Mouse (Mus musculus) C2C12 (cell line): ENCODE measurements around the gene Baiap2l2. TPM values are rescaled to one million over a fixed set of nuclear protein-coding genes. Genes with fewer than 3 reads are reported as not detected.

Experiments
- H3K27me3 ChIP-seq: one replicate; pipeline ENCODE4 v1.6.1; 2011; ENCODE audit not compliant: control insufficient read depth, insufficient read depth, insufficient read length
- H3K36me3 ChIP-seq: one replicate; pipeline ENCODE4 v1.6.1; 2011; ENCODE audit not compliant: control insufficient read depth, insufficient read depth
- H3K4me3 ChIP-seq: one replicate; pipeline ENCODE4 v1.5.1; 2011; ENCODE audit warnings: mild to moderate bottlenecking, control low read depth; ENCODE audit not compliant: poor library complexity, insufficient read depth, severe bottlenecking
- H3K79me2 ChIP-seq: one replicate; pipeline ENCODE4 v1.6.1; 2011; ENCODE audit not compliant: control insufficient read depth, insufficient read depth
- H3K79me3 ChIP-seq: one replicate; pipeline ENCODE4 v1.6.1; 2011; ENCODE audit warnings: low read depth, control low read depth
- H3ac ChIP-seq: one replicate; pipeline ENCODE3; 2011; ENCODE audit warnings: low read depth; ENCODE audit not compliant: control insufficient read depth, insufficient read length
- CEBPB ChIP-seq: IDR thresholded peaks from one replicate; pipeline ENCODE4 v1.6.1; 2011; ENCODE audit warnings: low read depth, mild to moderate bottlenecking, control low read depth, moderate library complexity
- CTCF ChIP-seq: IDR thresholded peaks from one replicate; pipeline ENCODE4 v1.5.1; 2011; ENCODE audit not compliant: control insufficient read depth, insufficient read depth, insufficient read length
- FOSL1 ChIP-seq: IDR thresholded peaks from one replicate; pipeline ENCODE4 v1.8.0; 2011; ENCODE audit warnings: mild to moderate bottlenecking, low read length; ENCODE audit not compliant: poor library complexity, insufficient read depth, severe bottlenecking
- MAX ChIP-seq: IDR thresholded peaks from one replicate; pipeline ENCODE4 v1.6.1; 2011; ENCODE audit warnings: mild to moderate bottlenecking, control low read depth
- MYOD1 ChIP-seq: IDR thresholded peaks from one replicate; pipeline ENCODE4 v1.6.1; 2011; ENCODE audit warnings: low read depth; ENCODE audit not compliant: control insufficient read depth, insufficient read length
- MYOG ChIP-seq: IDR thresholded peaks from one replicate; pipeline ENCODE4 v1.6.1; 2011; ENCODE audit not compliant: control insufficient read depth, insufficient read length; ENCODE audit errors: extremely low read depth
- USF1 ChIP-seq: IDR thresholded peaks from one replicate; pipeline ENCODE4 v1.6.1; 2011; ENCODE audit warnings: low read depth, mild to moderate bottlenecking, control low read depth, moderate library complexity
- polyA plus RNA-seq: library from polyadenylated mRNA; unstranded; fragments of >200 nt; fragmentation: generic; extraction: Trizol; gene quantifications from one replicate; pipeline ENCODE4 v1.2.1, GENCODE M21; 2012; ENCODE audit warnings: missing spikeins

Gene Baiap2l2
- polyA plus RNA-seq, 1 experiment = 1.2 TPM

GRCm38 (mm10) chr15:79270317-79271123, 14.8 kb downstream of the Baiap2l2 start:
- Histone ChIP-seq H3K79me3 (no peaks in the 10 kb centered on the region), H3K36me3 (no peaks in the 10 kb centered on the region), H3K4me3 (no peak overlapping the region), H3K79me2 (no peaks in the 10 kb centered on the region), H3ac (no peak overlapping the region), H3K27me3 (peaks cover 53% of the 10 kb centered on the region)
- no peak for TF ChIP-seq MAX
- TF ChIP-seq MYOD1 = no peak
- no peak for TF ChIP-seq FOSL1
- TF ChIP-seq CTCF = no peak
- no peak for TF ChIP-seq MYOG
- TF ChIP-seq CEBPB = no peak
- no peak for TF ChIP-seq USF1

GRCm38 (mm10) chr15:79268521-79268920, 16.8 kb downstream of the Baiap2l2 start:
- Histone ChIP-seq H3K36me3 (no peaks in the 10 kb centered on the region), H3K27me3 (peaks cover 56% of the 10 kb centered on the region), H3ac (no peak overlapping the region), H3K4me3 (no peak overlapping the region), H3K79me2 (no peaks in the 10 kb centered on the region), H3K79me3 (no peaks in the 10 kb centered on the region)
- no peak for TF ChIP-seq MYOD1
- TF ChIP-seq CTCF = no peak
- TF ChIP-seq FOSL1 = no peak
- TF ChIP-seq MYOG = no peak
- no peak for TF ChIP-seq CEBPB
- TF ChIP-seq MAX = no peak

- H3K79me2 ChIP-seq = no peaks in the 10 kb centered on the region
- H3K27me3 ChIP-seq = peaks cover 50% of the 10 kb centered on the region
- no peak overlapping the region for H3ac ChIP-seq
- H3K36me3 ChIP-seq = no peaks in the 10 kb centered on the region
- no peaks in the 10 kb centered on the region for H3K79me3 ChIP-seq
- TF ChIP-seq MAX = no peak
- no peak for TF ChIP-seq FOSL1
- TF ChIP-seq USF1 = no peak
- no peak for TF ChIP-seq CTCF
- TF ChIP-seq MYOD1 = no peak
- no peak for TF ChIP-seq MYOG
- no peak for TF ChIP-seq CEBPB
- no peak overlapping the region for H3K4me3 ChIP-seq
Observed at GRCm38 (mm10) chr15:79265384-79265783, 20.0 kb downstream of the Baiap2l2 start.

DNA sequence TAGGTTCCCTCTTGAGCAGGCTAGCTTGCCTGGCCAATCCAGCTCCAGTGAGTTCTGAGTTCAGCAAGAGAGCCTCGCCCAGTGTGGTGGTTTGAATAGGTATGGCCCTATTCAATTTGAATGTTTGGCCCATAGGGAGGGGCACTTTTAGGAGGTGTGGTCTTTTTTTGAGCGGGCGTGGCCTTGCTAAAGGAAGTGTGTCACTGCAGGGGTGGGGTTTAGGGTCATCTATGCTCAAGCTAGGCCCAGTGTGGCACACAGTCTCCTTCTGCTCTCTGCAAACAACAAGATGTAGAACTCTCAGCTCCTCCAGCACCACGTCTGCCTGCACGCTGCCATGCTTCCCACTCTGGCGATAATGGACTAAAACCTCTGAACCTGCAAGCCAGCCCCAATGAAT, 21.6 kb downstream of the Baiap2l2 start:
- Histone ChIP-seq H3K79me3 (no peaks in the 10 kb centered on the region), H3K36me3 (no peaks in the 10 kb centered on the region), H3K27me3 (peaks cover 51% of the 10 kb centered on the region), H3K4me3 (no peak overlapping the region), H3ac (no peak overlapping the region), H3K79me2 (no peaks in the 10 kb centered on the region)
- TF ChIP-seq MYOG (no peak), MYOD1 (no peak), USF1 (no peak), CTCF (no peak), FOSL1 (no peak), MAX (no peak), CEBPB (no peak)

- H3ac ChIP-seq = no peak overlapping the region
- TF ChIP-seq CTCF (no peak), CEBPB (no peak), USF1 (no peak), MYOD1 (no peak), FOSL1 (no peak), MYOG (no peak), MAX (no peak)
- H3K36me3 ChIP-seq = no peaks in the 10 kb centered on the region
- no peak overlapping the region for H3K4me3 ChIP-seq
- H3K79me2 ChIP-seq = no peaks in the 10 kb centered on the region
- peaks cover 42% of the 10 kb centered on the region for H3K27me3 ChIP-seq
- no peaks in the 10 kb centered on the region for H3K79me3 ChIP-seq
Observed at GRCm38 (mm10) chr15:79262786-79263309, 22.5 kb downstream of the Baiap2l2 start.
